ENCODE assay signal across 25 mouse cellular contexts in the genomic region with DNA sequence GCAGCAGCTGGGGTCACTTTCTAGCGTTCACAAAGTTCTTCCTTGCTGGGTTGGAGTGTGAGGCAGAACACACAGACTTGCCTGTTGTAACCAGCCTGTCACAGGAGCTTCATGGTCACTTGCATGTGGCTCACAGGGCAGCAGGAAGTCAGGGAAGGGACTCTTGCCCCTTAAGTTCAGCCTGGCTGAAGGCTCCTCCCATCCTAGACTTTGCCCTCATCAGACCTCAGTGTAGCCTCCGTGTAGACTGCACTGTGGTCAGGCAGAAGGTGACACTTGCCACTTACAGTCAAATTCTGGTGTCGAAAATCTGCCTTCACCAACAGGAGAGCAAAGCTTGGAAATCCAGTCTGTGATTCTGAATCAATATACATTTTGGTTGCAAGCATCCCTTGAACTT.
A peak's percentile ranks its signal among the peaks of the same experiment; 100 is the strongest.
DNase-seq lines count a peak whose midpoint lies in the region; ATAC-seq lines count a peak whose summit lies in the region.
"Had no signal": no experiment of that assay in that cellular context is flagged by ENCODE, and none has a peak within 500 bp of the region (broad histone marks: within the 10 kb centered on the region; RNA-seq: fewer than 3 reads in every experiment).

No protein-coding gene starts in this region.

- no peaks in the 10 kb centered on the region for H3K9me3 ChIP-seq in kidney, embryonic 14.5 days (ENCODE audit: control insufficient read depth, low read length)
- H3K9me3 ChIP-seq: embryonic facial prominence, embryonic 12.5 days; heart, embryonic 12.5 days; hindbrain, embryonic 15.5 days; lung, embryonic 15.5 days; midbrain, embryonic 10.5 days; neural tube, embryonic 12.5 days had no signal

- no peaks in the 10 kb centered on the region for H3K36me3 ChIP-seq in kidney, embryonic 14.5 days (ENCODE audit: control insufficient read depth, insufficient read depth, low read length)
- H3K36me3 ChIP-seq: embryonic facial prominence, embryonic 12.5 days; heart, embryonic 12.5 days; hindbrain, embryonic 15.5 days; lung, embryonic 15.5 days; midbrain, embryonic 10.5 days; neural tube, embryonic 12.5 days had no signal

- no peaks in the 10 kb centered on the region for H3K27me3 ChIP-seq in kidney, embryonic 14.5 days (ENCODE audit: control insufficient read depth, insufficient read depth, low read length)
- H3K27me3 ChIP-seq: lung, embryonic 15.5 days had no signal

- H3K4me1 ChIP-seq in kidney, embryonic 14.5 days (ENCODE audit: control insufficient read depth, insufficient read depth, low read length) = no peaks in the 10 kb centered on the region
- H3K4me1 ChIP-seq: heart, embryonic 12.5 days; lung, embryonic 15.5 days; neural tube, embryonic 12.5 days had no signal

- H3K9ac ChIP-seq in kidney, embryonic 14.5 days (ENCODE audit: low read depth, low read length) = no peak overlapping the region
- H3K9ac ChIP-seq: embryonic facial prominence, embryonic 12.5 days; heart, embryonic 12.5 days; hindbrain, embryonic 15.5 days; lung, embryonic 15.5 days; neural tube, embryonic 12.5 days had no signal

- no peak for ATAC-seq in kidney, embryonic 14.5 days (ENCODE audit: low FRiP score, low TSS enrichment)
- ATAC-seq: inflammation-experienced regulatory T-cells, adult 6 months; Patski had no signal

- intact Hi-C loops in heart, postnatal 10 days (cut with DNase I) = no loop called here

- DNase-seq in kidney, adult 18-20 months = peak; percentile 34
- peak; percentile 68 for DNase-seq in kidney, adult 9 months
- peak; percentile 46 to 67 for DNase-seq in kidney, postnatal 25 days
- DNase-seq in adrenal gland, postnatal 36 days = no peak
- DNase-seq in heart, postnatal 10 days = no peak
- no peak for DNase-seq in ovary, postnatal 36 days (ENCODE audit: low spot score)
- DNase-seq: adrenal gland, postnatal 10 days; cerebellum, adult 11 months; cerebellum, adult 9-10 months; embryo, embryonic 11 days; gastrocnemius, adult 2 months; gastrocnemius, postnatal 36 days; heart, adult 2 months; liver; right cerebral cortex, postnatal 14 days had no signal

- no peak overlapping the region for H3K4me3 ChIP-seq in kidney, embryonic 14.5 days (ENCODE audit: low read length)
- H3K4me3 ChIP-seq: embryonic facial prominence, embryonic 12.5 days; gastrocnemius, adult 2 months; heart, adult 2 months; heart, embryonic 12.5 days; hindbrain, embryonic 15.5 days; lung, embryonic 15.5 days; midbrain, embryonic 10.5 days; myocyte; neural tube, embryonic 12.5 days had no signal

- H3K27ac ChIP-seq in kidney, embryonic 14.5 days (ENCODE audit: low read depth, low read length) = no peak overlapping the region
- H3K27ac ChIP-seq: embryonic facial prominence, embryonic 12.5 days; gastrocnemius, adult 2 months; heart, adult 2 months; hindbrain, embryonic 15.5 days; lung, embryonic 15.5 days; midbrain, embryonic 10.5 days; neural tube, embryonic 12.5 days had no signal

- 56% methylated on average over 3 of the region's 3 CpGs for WGBS in kidney, embryonic 14.5 days

- no peak overlapping the region for H3K4me2 ChIP-seq in kidney, embryonic 14.5 days (replicated peaks; ENCODE audit: low read depth, low read length)
- H3K4me2 ChIP-seq: embryonic facial prominence, embryonic 12.5 days; heart, embryonic 12.5 days; hindbrain, embryonic 15.5 days; lung, embryonic 15.5 days; neural tube, embryonic 12.5 days had no signal

Comparison
In these comparisons a context has a peak if more than half of its experiments do, and no peak if none do; other contexts are left out.
1. DNase-seq: peak in kidney, adult 18-20 months (single experiment), kidney, adult 9 months (single experiment) and kidney, postnatal 25 days (2 of 2); none in adrenal gland, postnatal 36 days (0 of 2), heart, postnatal 10 days (0 of 2) and ovary, postnatal 36 days (single experiment).